Mouse (Mus musculus) urinary bladder, postnatal 14 days (tissue): ENCODE measurements around the gene Cflar.
"Not testable (repeated sequence)": the region's sequence is repeated elsewhere in the genome, so short reads cannot be mapped to it uniquely, and the experiment has no call there.

ENCODE experiments used
- DNase-seq: peaks from one replicate; pipeline ENCODE4 v3.0.0; 2021; ENCODE audit warnings: low spot score

Gene Cflar

GRCm38 (mm10) chr1:58775361-58775760, 64.1 kb downstream of the Cflar start:
- no peak for DNase-seq

DNA sequence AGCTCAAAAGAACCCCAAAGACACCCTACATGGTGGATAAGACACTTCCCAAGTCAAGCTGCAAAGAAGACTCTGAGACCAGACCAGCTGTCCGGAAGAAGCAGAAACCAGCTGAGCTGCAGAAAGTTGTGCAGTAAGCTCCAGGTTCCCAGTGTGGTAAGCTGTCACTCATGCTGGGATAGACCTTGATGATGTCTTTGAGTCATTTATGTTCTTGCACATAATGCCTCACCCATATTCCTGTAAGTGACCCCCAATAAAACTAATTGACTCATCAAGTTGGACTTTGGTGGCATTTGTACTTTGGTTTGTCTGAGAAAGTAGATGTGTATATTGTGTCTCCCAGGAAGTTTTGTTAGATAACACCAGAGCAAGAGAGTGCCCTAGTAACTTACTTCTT, 66.3 kb downstream of the Cflar start:
- no peak for DNase-seq

DNA sequence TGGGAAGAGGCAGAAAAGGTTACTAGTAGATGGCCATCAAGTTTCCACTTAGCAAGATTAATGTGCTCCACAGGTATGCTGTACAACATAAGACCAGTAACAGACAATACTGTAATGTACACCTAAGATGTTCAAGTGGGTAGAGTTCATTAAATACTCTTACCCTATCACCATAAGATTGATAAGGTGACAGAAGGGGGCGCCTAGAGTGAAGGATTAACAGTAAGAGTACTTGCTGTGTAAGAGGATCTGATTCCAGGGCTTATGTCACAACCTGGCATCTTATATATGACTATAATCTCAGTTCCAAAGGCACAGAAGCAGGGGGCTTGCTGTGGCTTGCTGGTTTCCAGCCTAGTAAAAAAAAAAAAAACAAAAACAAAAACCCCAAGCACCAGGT, 66.9 kb downstream of the Cflar start:
- no peak for DNase-seq

GRCm38 (mm10) chr1:58786276-58786675, 75.0 kb downstream of the Cflar start:
- no peak for DNase-seq

- no peak for DNase-seq
These were observed 77.1 kb downstream of the Cflar start for GRCm38 (mm10) chr1:58788410-58788809.

GRCm38 (mm10) chr1:58794705-58795104, 83.4 kb downstream of the Cflar start:
- DNase-seq = no peak

DNA sequence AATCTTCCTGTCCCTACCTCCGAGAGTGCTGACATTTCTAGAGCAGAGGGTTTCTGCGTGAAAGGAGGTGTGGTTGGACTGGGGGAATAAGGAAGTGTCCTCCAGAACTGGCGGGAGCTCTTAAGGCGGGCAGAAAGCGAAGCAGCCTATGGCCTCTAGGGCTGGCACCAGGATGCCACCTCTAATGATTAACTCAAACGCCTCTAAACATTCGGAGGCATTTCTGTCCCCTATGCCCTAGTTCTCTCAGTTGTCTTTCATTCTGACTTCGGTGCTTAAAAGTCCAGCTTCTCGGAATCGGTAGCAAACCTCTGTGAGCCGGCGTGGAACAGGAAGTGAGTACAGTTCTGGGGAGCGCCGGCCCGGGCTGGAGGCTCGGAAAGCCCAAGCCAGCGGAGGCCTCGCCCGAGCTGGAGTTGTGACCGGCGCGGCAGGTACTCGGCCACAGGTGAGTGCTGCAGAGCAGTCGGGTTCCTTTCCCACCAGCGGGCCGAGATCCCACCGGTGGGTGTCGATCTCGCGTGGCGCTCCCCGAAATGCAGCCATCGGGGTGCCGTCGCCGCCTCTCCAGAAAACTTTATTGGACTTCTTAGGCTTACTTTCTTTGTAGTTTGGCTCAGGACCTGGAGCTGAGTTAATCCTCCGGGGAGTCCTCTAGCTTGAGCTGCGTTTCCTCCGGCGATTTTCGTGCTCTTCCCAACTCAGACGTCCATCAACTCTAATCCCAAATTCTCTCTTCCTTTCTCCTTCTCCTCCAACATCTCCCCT, 84.2 kb downstream of the Cflar start, which contains the start of gene Casp8:
Casp8 (plus strand) TSS at position 84 of the 768 bp plus-strand sequence.
- peak; percentile 68 for DNase-seq

GRCm38 (mm10) chr1:58796059-58796363, 84.7 kb downstream of the Cflar start:
- DNase-seq = no peak

DNA sequence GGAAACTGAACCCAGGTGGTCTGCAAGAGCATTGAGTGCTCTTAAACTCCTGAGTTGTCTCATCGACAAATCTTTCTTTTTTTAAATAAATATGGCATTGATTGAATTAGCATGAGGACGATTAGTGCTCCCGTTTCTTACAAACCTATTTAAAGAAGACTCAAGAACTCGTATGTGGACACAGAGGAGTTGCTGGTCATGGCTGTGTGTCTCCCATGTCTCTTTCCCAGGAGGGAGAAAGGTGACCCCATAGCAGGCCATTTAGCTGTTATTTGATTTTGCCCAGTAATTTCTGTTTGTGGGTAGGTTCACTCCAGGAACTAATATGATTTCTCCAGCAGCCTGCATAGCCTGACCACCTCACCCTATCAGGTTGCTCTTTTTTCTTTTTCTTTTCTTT, 85.5 kb downstream of the Cflar start:
- DNase-seq = no peak

DNA sequence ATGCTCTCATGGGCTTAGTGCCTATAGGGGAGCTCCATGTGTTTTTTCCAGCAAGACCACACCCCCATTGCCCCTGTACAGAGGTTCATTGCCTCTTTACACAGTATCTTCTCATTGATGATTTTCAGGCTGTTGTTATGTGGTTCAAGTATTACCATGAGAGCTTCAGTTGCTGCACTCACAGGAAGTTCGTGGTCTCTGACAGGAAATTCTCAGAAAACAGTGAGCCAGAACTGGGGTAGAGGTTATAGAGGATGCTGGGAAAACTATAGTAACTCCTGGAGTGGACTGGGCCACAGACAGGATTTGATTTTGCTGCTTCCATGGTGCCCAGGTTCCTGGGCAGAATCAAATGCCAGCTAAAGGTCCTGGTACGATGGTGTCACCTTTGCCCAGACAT, 86.1 kb downstream of the Cflar start:
- DNase-seq = no peak

- DNase-seq = no peak
These were observed 87.6 kb downstream of the Cflar start for GRCm38 (mm10) chr1:58798911-58799310.

DNA sequence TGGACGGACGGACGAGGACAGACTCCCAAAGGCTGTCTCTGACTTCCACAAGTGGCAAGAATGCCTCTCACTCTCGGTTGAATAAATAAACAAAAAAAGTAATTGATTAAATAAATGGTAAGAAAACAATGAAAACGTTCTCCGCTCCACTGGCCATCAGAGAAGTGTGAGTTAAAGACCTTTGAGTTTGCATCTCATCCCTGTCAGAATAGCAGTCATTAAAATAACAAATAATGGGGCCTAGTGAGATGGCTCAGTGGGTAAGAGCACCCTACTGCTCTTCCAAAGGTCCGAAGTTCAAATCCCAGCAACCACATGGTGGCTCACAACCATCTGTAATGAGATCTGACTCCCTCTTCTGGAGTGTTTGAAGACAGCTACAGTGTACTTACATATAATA, 89.3 kb downstream of the Cflar start:
- DNase-seq = not testable (repeated sequence)

DNA sequence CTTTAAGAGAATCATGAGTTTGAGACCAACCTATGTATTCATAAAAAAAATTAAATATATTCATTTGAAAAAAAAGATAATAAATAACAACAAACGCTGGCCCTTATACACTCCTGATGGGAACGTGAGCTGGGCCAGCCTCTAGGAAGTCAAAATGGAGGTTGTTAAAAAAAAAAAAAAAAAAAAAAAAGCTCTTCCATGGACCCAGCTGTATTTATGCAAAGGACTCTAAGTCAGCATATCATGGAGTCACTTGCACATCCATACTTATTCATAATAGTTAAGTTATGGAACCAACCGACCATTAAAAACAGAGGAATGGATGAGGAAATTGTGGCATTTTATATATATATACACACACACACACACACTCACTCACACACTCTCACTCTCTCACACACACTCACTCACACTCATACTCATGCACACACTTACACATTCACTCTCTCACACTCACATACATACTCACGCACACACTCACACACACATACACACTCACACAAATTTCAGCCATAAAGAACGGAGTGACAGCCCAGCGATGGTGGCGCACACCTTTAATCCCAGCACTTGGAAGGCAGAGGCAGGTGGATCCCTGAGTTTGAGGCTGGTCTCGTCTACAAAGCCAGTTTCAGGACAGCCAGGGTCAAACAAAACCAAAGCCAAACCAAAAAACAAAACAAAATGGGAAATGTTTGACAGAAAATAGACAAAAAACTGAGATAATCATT, 90.4 kb downstream of the Cflar start:
- DNase-seq = no peak

GRCm38 (mm10) chr1:58802322-58803273, 91.3 kb downstream of the Cflar start:
- peak; percentile 27 for DNase-seq

- no peak for DNase-seq
These were observed 92.2 kb downstream of the Cflar start for GRCm38 (mm10) chr1:58803531-58803930.

DNA sequence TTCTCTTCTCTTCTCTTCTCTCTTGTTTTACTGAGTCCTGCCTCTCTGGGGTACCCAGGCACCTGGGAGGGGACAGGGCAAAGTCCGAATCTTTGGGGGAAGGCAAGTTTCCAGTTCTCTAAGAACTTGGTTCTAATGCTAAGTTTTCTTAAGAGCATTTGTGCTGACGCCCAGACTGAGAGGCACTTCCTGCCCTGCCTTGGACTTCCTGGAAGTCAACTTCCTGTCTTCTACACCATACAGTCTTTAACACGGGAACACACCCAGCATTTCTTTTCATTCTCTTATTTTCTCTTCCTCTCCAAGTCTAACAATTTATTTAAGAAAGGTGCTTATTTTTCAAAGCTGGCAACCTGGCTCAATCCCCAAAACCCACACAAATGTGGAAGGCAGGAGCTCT, 95.3 kb downstream of the Cflar start:
- DNase-seq = no peak
